Mouse (Mus musculus) thymus, adult 2 months (tissue): ENCODE data around the gene Scn11a.

Source experiments
- CTCF ChIP-seq: fragments of 200-500 bp; IDR thresholded peaks from 2 replicates; pipeline ENCODE4 v1.5.1; 2012; ENCODE audit warnings: mild to moderate bottlenecking, control low read depth, low read length, moderate library complexity, borderline replicate concordance; ENCODE audit not compliant: control insufficient read depth, poor library complexity, insufficient read depth; ENCODE audit errors: extremely low read depth
- POLR2A ChIP-seq: fragments of 200-500 bp; IDR thresholded peaks from 2 replicates; pipeline ENCODE4 v1.6.1; 2012; ENCODE audit warnings: mild to moderate bottlenecking, low read length, control low read depth, moderate library complexity; ENCODE audit not compliant: control insufficient read depth, poor library complexity, insufficient read depth; ENCODE audit errors: extremely low read depth

- TF ChIP-seq CTCF (no peak), POLR2A (no peak)
These were observed 81.9 kb downstream of the Scn11a start for GRCm38 (mm10) chr9:119743312-119743711.
